Comparison of ENCODE assay signal across 43 mouse cellular contexts in the genomic region with DNA sequence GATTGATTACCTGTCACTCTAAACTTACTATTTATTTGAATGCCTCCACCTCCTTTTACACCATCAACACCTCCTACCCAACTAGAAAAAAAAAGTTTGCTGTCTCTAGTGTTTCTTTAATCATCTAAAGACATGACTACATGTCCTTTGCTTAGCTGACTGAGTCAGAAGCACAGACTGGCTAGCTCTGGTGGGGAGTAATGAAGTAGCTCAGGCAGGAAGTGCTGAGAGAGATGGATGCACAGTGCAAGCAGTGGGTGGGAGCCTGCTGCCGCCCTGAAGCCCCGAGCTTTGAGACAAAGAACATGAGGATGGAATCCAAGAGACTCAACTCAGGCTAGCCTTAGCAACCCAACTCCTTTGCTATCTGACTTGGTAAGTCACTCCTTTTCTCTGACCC. TPM values are rescaled to one million over a fixed set of nuclear protein-coding genes. Genes with fewer than 3 reads are reported as not detected.
"Had no signal": no experiment of that assay in that cellular context is flagged by ENCODE, and none has a peak within 500 bp of the region (broad histone marks: within the 10 kb centered on the region; RNA-seq: fewer than 3 reads in every experiment).

No protein-coding gene starts in this region.

- H3K27me3 ChIP-seq: heart, embryonic 12.5 days; hindbrain, embryonic 13.5 days; hindbrain, embryonic 15.5 days; limb, embryonic 13.5 days; limb, embryonic 15.5 days; liver, embryonic 12.5 days had no signal

- H3K4me3 ChIP-seq: heart, embryonic 10.5 days; heart, embryonic 12.5 days; hindbrain, embryonic 13.5 days; hindbrain, embryonic 15.5 days; limb, embryonic 13.5 days; limb, embryonic 15.5 days; liver, embryonic 12.5 days had no signal

- H3K4me1 ChIP-seq: heart, embryonic 10.5 days; heart, embryonic 12.5 days; hindbrain, embryonic 13.5 days; hindbrain, embryonic 15.5 days; limb, embryonic 13.5 days; limb, embryonic 15.5 days; liver, embryonic 12.5 days had no signal

- ATAC-seq: hindbrain, postnatal 0 days; intestine, postnatal 0 days; liver, embryonic 12.5 days had no signal

- H3K4me2 ChIP-seq: heart, embryonic 12.5 days; hindbrain, embryonic 13.5 days; hindbrain, embryonic 15.5 days; limb, embryonic 13.5 days; limb, embryonic 15.5 days; liver, embryonic 12.5 days had no signal

- H3K27ac ChIP-seq: heart, embryonic 10.5 days; hindbrain, embryonic 13.5 days; hindbrain, embryonic 15.5 days; hindbrain, postnatal 0 days; limb, embryonic 13.5 days; limb, embryonic 15.5 days; liver, embryonic 12.5 days; liver, embryonic 14.5 days had no signal

- H3K9me3 ChIP-seq: heart, embryonic 10.5 days; heart, embryonic 12.5 days; hindbrain, embryonic 13.5 days; hindbrain, embryonic 15.5 days; limb, embryonic 13.5 days; limb, embryonic 15.5 days; liver, embryonic 12.5 days had no signal

- H3K36me3 ChIP-seq: heart, embryonic 10.5 days; heart, embryonic 12.5 days; hindbrain, embryonic 13.5 days; hindbrain, embryonic 15.5 days; limb, embryonic 13.5 days; limb, embryonic 15.5 days; liver, embryonic 12.5 days had no signal

- H3K9ac ChIP-seq: heart, embryonic 12.5 days; hindbrain, embryonic 13.5 days; hindbrain, embryonic 15.5 days; limb, embryonic 13.5 days; limb, embryonic 15.5 days; liver, embryonic 12.5 days; liver, embryonic 14.5 days had no signal

- DNase-seq: gastrocnemius, postnatal 14 days; heart, adult 18-20 months; heart, postnatal 10 days; heart, postnatal 4 days; kidney, adult 18-20 months; kidney, adult 8-10 months; kidney, postnatal 10 days; kidney, postnatal 25 days; kidney, postnatal 4 days; layer of hippocampus, adult 9-11 months; layer of hippocampus, postnatal 36 days; left cerebral cortex, postnatal 4 days had no signal

RNA-seq across cellular contexts. Expression of a gene that starts 11.5 kb away (rescaled TPM):
- total RNA-seq: gastrocnemius, adult 18-20 months; gastrocnemius, adult 8-10 months; gastrocnemius, postnatal 14 days; gastrocnemius, postnatal 4 days; granulocyte monocyte progenitor cell, adult 5-6 weeks; heart, adult 8-10 months; heart, postnatal 25 days; heart, postnatal 4 days; hindbrain, postnatal 0 days; layer of hippocampus, adult 18-20 months; layer of hippocampus, adult 8-10 months; layer of hippocampus, postnatal 14 days; layer of hippocampus, postnatal 36 days; left cerebral cortex, adult 18-20 months; left cerebral cortex, adult 8-10 months; left cerebral cortex, postnatal 10 days; left cerebral cortex, postnatal 25 days; left cerebral cortex, postnatal 4 days had no signal
- polyA plus RNA-seq: heart, embryonic 10.5 days; heart, embryonic 12.5 days; heart, embryonic 14.5 days; heart, embryonic 16.5 days; hindbrain, embryonic 11.5 days; hindbrain, embryonic 13.5 days; hindbrain, embryonic 15.5 days; hindbrain, postnatal 0 days; intestine, embryonic 14.5 days; intestine, postnatal 0 days; kidney, embryonic 14.5 days; kidney, embryonic 16.5 days; limb, embryonic 11.5 days; limb, embryonic 13.5 days; limb, embryonic 15.5 days; liver, adult 2 months; liver, embryonic 12.5 days; liver, embryonic 14.5 days had no signal
